Mouse (Mus musculus) E14TG2a.4 (cell line): ENCODE measurements around the gene Plekha8.

Experiments
- CTCF ChIP-seq: conservative IDR thresholded peaks from 2 replicates; pipeline ENCODE4 v1.5.1; 2014; ENCODE audit warnings: low read length
- POU5F1 ChIP-seq: IDR thresholded peaks from 2 replicates; pipeline ENCODE4 v1.6.1; 2014; ENCODE audit warnings: low read length, borderline replicate concordance

- TF ChIP-seq CTCF (no peak), POU5F1 (no peak)
Measured at GRCm38 (mm10) chr6:54629734-54630133, 34.8 kb downstream of the Plekha8 start.
